Mouse (Mus musculus): ENCODE results near the gene Ostf1. TPM values are rescaled to one million over a fixed set of nuclear protein-coding genes. Genes with fewer than 3 reads are reported as not detected.

Gene Ostf1
- polyA plus RNA-seq (2012; rRNA removed), result 30.2 and 41.6 TPM in 2 replicates

GRCm38 (mm10) chr19:18631644-18632219 lies at the start of gene Ostf1, which contains the start of gene Nmrk1:
TSS of gene Ostf1 (minus strand) at chr19:18631823.
TSS of gene Nmrk1 (plus strand) at chr19:18631950.

GRCm38 (mm10) chr19:18670608-18671007 lies 39.0 kb upstream of the Ostf1 start, which contains the start of gene Carnmt1:
TSS of gene Carnmt1 (plus strand) at chr19:18670764.

Other genes with a start within 250 kb of the Ostf1 start
- 5.0 TPM in 2 replicates for gene Nmrk1, start 127 bp upstream of the Ostf1 start, polyA plus RNA-seq (2012; rRNA removed)
- gene Carnmt1, start 38.9 kb upstream of the Ostf1 start, polyA plus RNA-seq (2012; rRNA removed), result 17.4 and 20.4 TPM in 2 replicates
- 24.2 and 60.3 TPM in 2 replicates for gene D030056L22Rik, start 81.4 kb upstream of the Ostf1 start, polyA plus RNA-seq (2012; rRNA removed)
- gene Trpm6, start 118.2 kb upstream of the Ostf1 start, polyA plus RNA-seq (2012; rRNA removed), result 1.4 and 1.7 TPM in 2 replicates